Mouse (Mus musculus) cortical plate, adult 2 months (tissue): ENCODE measurements around the gene Evx2. TPM values are rescaled to one million over a fixed set of nuclear protein-coding genes. Genes with fewer than 3 reads are reported as not detected.

Source experiments
- H3K27ac ChIP-seq: fragments of 200-500 bp; 2 replicates; pipeline ENCODE4 v1.5.1; 2012; ENCODE audit warnings: low read length, control low read depth, inconsistent platforms; ENCODE audit not compliant: insufficient read depth
- H3K4me1 ChIP-seq: fragments of 200-500 bp; 2 replicates; pipeline ENCODE4 v1.6.1; 2011; ENCODE audit warnings: low read length; ENCODE audit not compliant: control insufficient read depth, insufficient read depth
- H3K4me3 ChIP-seq: fragments of 200-500 bp; 2 replicates; pipeline ENCODE4 v1.5.1; 2011; ENCODE audit warnings: mild to moderate bottlenecking, low read length, control low read depth; ENCODE audit not compliant: insufficient read depth
- CTCF ChIP-seq: fragments of 200-500 bp; IDR thresholded peaks from 2 replicates; pipeline ENCODE4 v1.5.1; 2011; ENCODE audit warnings: mild to moderate bottlenecking, control low read depth, low read length; ENCODE audit not compliant: insufficient read depth; ENCODE audit errors: extremely low read depth
- POLR2A ChIP-seq: fragments of 200-500 bp; IDR thresholded peaks from 2 replicates; pipeline ENCODE4 v1.6.1; 2011; ENCODE audit warnings: mild to moderate bottlenecking, low read length, control low read depth; ENCODE audit not compliant: insufficient read depth; ENCODE audit errors: extremely low read depth
- polyA plus RNA-seq: library from polyadenylated mRNA; depleted of rRNA; stranded (reverse); fragments of >200 nt; gene quantifications from 2 replicates; pipeline ENCODE4 v1.2.3, GENCODE M21; 2012; rRNA removed

Evx2 gene
- polyA plus RNA-seq, result not detected in 2 replicates

- Histone ChIP-seq H3K27ac (no peak within 1 kb of the TSS), H3K4me3 (no peak within 1 kb of the TSS), H3K4me1 (no peaks in the 10 kb centered on the region)
- TF ChIP-seq POLR2A, result no peak
- no peak for TF ChIP-seq CTCF
Measured at GRCm38 (mm10) chr2:74659507-74660005, at the start of gene Evx2. Gene Evx2 (minus strand): TSS chr2:74659557.

DNA sequence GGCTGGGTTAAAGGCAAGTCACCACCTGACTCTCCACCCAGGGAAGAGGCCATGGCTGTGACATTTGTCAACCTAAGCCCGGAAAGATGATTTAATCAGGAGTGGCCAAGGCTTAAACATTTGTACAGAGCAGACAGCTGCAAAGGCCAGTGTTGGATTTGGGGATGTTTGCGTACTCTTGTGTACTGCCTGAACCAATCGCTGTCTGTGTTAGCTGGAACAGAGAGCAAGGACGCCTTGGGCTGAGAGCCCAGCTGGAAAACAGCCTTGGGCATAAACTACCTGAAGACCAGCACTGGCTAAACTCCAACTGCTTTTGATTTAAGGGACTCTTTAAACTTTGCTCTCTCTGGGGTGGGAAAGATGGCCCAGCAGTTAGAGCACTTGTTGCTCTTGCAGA is 49.3 kb upstream of the Evx2 start:
- no peaks in the 10 kb centered on the region for H3K4me1 ChIP-seq
- H3K4me3 ChIP-seq, result no peak overlapping the region
- H3K27ac ChIP-seq, result no peak overlapping the region
- TF ChIP-seq POLR2A (no peak), CTCF (no peak)

DNA sequence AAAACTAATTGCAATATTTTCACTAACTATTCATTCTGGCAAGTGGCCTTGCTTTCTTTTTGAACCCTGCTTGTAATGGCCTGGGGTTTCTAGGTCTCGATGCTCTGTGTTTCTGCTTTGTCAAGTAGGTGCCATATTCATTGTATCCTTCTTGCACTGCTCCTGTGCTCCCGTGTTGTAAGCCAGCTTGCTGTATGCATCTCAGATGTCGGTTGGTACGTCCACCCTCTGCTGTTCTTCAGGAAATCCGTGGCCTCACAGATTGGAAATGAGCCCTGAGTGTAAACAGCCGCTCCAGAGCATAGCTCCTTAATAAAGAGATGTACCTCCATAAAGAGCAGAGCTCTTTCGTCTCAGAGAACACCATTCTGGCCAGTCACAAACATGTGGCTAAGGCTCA is 48.2 kb upstream of the Evx2 start:
- H3K27ac ChIP-seq, result no peak overlapping the region
- TF ChIP-seq CTCF, result no peak
- TF ChIP-seq POLR2A, result no peak
- no peaks in the 10 kb centered on the region for H3K4me1 ChIP-seq
- H3K4me3 ChIP-seq, result no peak overlapping the region

DNA sequence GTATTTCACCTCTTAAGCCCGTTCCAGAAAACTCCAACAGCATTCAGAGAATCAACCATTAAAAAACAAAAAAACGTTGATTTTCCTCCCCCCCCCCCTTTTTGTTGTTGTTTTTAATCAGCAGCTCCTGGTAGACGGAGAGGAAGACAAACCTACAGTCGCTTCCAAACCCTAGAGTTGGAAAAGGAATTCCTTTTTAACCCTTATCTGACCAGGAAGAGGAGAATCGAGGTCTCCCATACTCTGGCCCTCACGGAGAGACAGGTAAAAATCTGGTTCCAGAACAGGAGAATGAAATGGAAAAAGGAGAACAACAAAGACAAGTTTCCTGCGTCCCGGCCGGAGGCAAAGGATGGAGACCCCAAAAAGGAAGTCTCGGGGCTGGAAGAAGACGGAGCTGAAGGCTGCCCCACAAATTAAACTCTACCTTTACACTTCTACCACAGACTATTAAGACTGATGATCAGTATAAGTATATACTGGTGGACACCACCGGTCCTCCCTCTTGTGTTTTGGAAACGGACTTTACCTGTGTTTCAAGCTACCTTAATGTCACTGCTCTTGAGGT is 47.1 kb upstream of the Evx2 start:
- Histone ChIP-seq H3K27ac (no peak overlapping the region), H3K4me3 (no peak overlapping the region), H3K4me1 (no peaks in the 10 kb centered on the region)
- TF ChIP-seq POLR2A, result no peak
- TF ChIP-seq CTCF, result no peak

GRCm38 (mm10) chr2:74705467-74706089 is 46.2 kb upstream of the Evx2 start:
- Histone ChIP-seq H3K4me3 (no peak overlapping the region), H3K27ac (no peak overlapping the region), H3K4me1 (no peaks in the 10 kb centered on the region)
- no peak for TF ChIP-seq POLR2A

- no peaks in the 10 kb centered on the region for H3K4me1 ChIP-seq
- H3K27ac ChIP-seq, result no peak overlapping the region
- no peak overlapping the region for H3K4me3 ChIP-seq
- TF ChIP-seq CTCF, result no peak
- TF ChIP-seq POLR2A, result no peak
Measured at GRCm38 (mm10) chr2:74704999-74705466, 45.7 kb upstream of the Evx2 start.

- no peak for TF ChIP-seq POLR2A
- no peak for TF ChIP-seq CTCF
- Histone ChIP-seq H3K4me3 (no peak within 1 kb of the TSS), H3K4me1 (no peaks in the 10 kb centered on the region), H3K27ac (no peak within 1 kb of the TSS)
Measured at GRCm38 (mm10) chr2:74704393-74704998, 45.1 kb upstream of the Evx2 start, which contains the start of gene Hoxd8. Gene Hoxd8 (plus strand): TSS chr2:74704615.

DNA sequence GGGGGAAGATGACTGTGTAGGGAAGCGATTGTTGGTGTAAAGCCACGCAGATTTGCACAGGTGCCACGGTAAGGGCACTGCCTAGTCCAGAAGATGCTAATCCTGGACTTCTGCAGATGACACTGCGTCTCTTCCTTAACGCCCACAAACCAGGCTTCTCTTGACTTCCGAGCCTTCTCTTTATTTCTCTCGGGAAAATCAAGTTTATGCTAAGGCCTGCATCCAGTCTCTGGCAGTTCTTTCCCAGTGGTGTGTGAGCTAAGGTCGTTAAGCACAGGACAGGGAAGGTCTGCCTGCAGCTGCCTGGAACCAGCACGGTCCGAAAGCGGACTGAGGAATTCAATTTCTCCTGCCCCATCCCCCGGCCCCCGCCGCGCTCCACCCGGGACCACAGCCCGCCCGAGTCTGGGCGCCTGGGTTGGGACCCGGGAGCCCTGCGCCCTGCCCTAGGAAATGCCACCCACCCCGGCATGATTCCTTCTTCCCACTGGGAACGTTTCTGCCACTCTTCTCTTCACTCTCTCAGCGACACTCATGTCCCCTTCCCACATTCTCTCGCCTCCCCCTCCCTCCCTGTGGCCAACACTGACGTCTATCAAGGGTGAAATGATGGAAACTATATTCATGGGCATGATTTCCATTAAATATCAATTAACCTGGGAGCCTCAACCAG is 44.5 kb upstream of the Evx2 start:
- Histone ChIP-seq H3K27ac (no peak overlapping the region), H3K4me3 (no peak overlapping the region), H3K4me1 (no peaks in the 10 kb centered on the region)
- TF ChIP-seq CTCF, result no peak
- no peak for TF ChIP-seq POLR2A

- Histone ChIP-seq H3K4me1 (no peaks in the 10 kb centered on the region), H3K4me3 (no peak overlapping the region), H3K27ac (no peak overlapping the region)
- TF ChIP-seq POLR2A (no peak), CTCF (no peak)
Measured at GRCm38 (mm10) chr2:74703317-74703716, 44.0 kb upstream of the Evx2 start.
